Comparison of ENCODE assay signal across 32 mouse cellular contexts in genomic region chr11:26708636-26709035, GRCm38 (mm10).
"Had no signal": no experiment of that assay in that cellular context is flagged by ENCODE, and none has a peak within 500 bp of the region (broad histone marks: within the 10 kb centered on the region; RNA-seq: fewer than 3 reads in every experiment).

No protein-coding gene starts in this region.

- H3K4me3 ChIP-seq: limb, embryonic 10.5 days; limb, embryonic 12.5 days; limb, embryonic 13.5 days; limb, embryonic 15.5 days; liver, embryonic 12.5 days; liver, embryonic 13.5 days; liver, embryonic 15.5 days; lung, embryonic 15.5 days; megakaryocyte, embryonic 14.5 days; midbrain, embryonic 10.5 days; midbrain, embryonic 12.5 days; midbrain, embryonic 13.5 days; midbrain, embryonic 15.5 days; myocyte; neural tube, embryonic 12.5 days; neural tube, embryonic 13.5 days had no signal

- H3K9me3 ChIP-seq: limb, embryonic 10.5 days; limb, embryonic 12.5 days; limb, embryonic 13.5 days; limb, embryonic 15.5 days; liver, embryonic 12.5 days; liver, embryonic 13.5 days; liver, embryonic 15.5 days; lung, embryonic 15.5 days; megakaryocyte, embryonic 14.5 days; midbrain, embryonic 10.5 days; midbrain, embryonic 12.5 days; midbrain, embryonic 13.5 days; midbrain, embryonic 15.5 days; neural tube, embryonic 12.5 days; neural tube, embryonic 13.5 days had no signal

- DNase-seq: left cerebral cortex, postnatal 4 days; liver; liver, embryonic 13.5 days; liver, postnatal 0 days; lung, adult 18-20 months; lung, adult 2 months; lung, embryonic 14.5 days; lung, postnatal 10 days; lung, postnatal 14 days; lung, postnatal 36 days; lung, postnatal 4 days; midbrain, embryonic 14.5 days had no signal

- H3K4me2 ChIP-seq: limb, embryonic 12.5 days; limb, embryonic 13.5 days; limb, embryonic 15.5 days; liver, embryonic 11.5 days; liver, embryonic 12.5 days; liver, embryonic 13.5 days; liver, embryonic 15.5 days; lung, embryonic 14.5 days; lung, embryonic 15.5 days; midbrain, embryonic 11.5 days; midbrain, embryonic 12.5 days; midbrain, embryonic 13.5 days; midbrain, embryonic 15.5 days; neural tube, embryonic 12.5 days; neural tube, embryonic 13.5 days had no signal

- H3K36me3 ChIP-seq: limb, embryonic 10.5 days; limb, embryonic 12.5 days; limb, embryonic 13.5 days; limb, embryonic 15.5 days; liver, embryonic 12.5 days; liver, embryonic 13.5 days; liver, embryonic 15.5 days; lung, embryonic 15.5 days; midbrain, embryonic 10.5 days; midbrain, embryonic 12.5 days; midbrain, embryonic 13.5 days; midbrain, embryonic 15.5 days; neural tube, embryonic 12.5 days; neural tube, embryonic 13.5 days had no signal

- ATAC-seq: liver, embryonic 12.5 days; liver, postnatal 0 days; midbrain, embryonic 13.5 days; midbrain, embryonic 15.5 days; midbrain, embryonic 16.5 days had no signal

- H3K27me3 ChIP-seq: limb, embryonic 12.5 days; limb, embryonic 13.5 days; limb, embryonic 15.5 days; liver, embryonic 12.5 days; liver, embryonic 13.5 days; liver, embryonic 15.5 days; lung, embryonic 15.5 days; megakaryocyte, embryonic 14.5 days; midbrain, embryonic 12.5 days; midbrain, embryonic 13.5 days; midbrain, embryonic 15.5 days; neural tube, embryonic 12.5 days; neural tube, embryonic 13.5 days had no signal

- H3K27ac ChIP-seq: limb, embryonic 10.5 days; limb, embryonic 12.5 days; limb, embryonic 13.5 days; limb, embryonic 15.5 days; liver, embryonic 12.5 days; liver, embryonic 13.5 days; liver, embryonic 14.5 days; liver, embryonic 15.5 days; lung, embryonic 15.5 days; macrophage; midbrain, embryonic 10.5 days; midbrain, embryonic 12.5 days; midbrain, embryonic 13.5 days; midbrain, embryonic 15.5 days; neural tube, embryonic 12.5 days; neural tube, embryonic 13.5 days had no signal

- H3K9ac ChIP-seq: limb, embryonic 12.5 days; limb, embryonic 13.5 days; limb, embryonic 15.5 days; liver, embryonic 12.5 days; liver, embryonic 13.5 days; liver, embryonic 14.5 days; liver, embryonic 15.5 days; liver, postnatal 0 days; lung, embryonic 14.5 days; lung, embryonic 15.5 days; midbrain, embryonic 12.5 days; midbrain, embryonic 13.5 days; midbrain, embryonic 15.5 days; neural tube, embryonic 12.5 days; neural tube, embryonic 13.5 days had no signal

- H3K4me1 ChIP-seq: limb, embryonic 10.5 days; limb, embryonic 12.5 days; limb, embryonic 13.5 days; limb, embryonic 15.5 days; liver, embryonic 12.5 days; liver, embryonic 13.5 days; liver, embryonic 15.5 days; lung, embryonic 15.5 days; megakaryocyte, embryonic 14.5 days; midbrain, embryonic 10.5 days; midbrain, embryonic 12.5 days; midbrain, embryonic 13.5 days; midbrain, embryonic 15.5 days; neural tube, embryonic 12.5 days; neural tube, embryonic 13.5 days had no signal
